Mouse (Mus musculus) adipose tissue, adult 10 weeks (tissue): ENCODE results near the gene Gm4513. TPM values are rescaled to one million over a fixed set of nuclear protein-coding genes. Genes with fewer than 3 reads are reported as not detected.

Experiments used
- polyA plus RNA-seq: library from polyadenylated mRNA; stranded (reverse); fragments of 350-450 nt; fragmentation: Illumina TruSeq; extraction: RNeasy Lipid Tissue Mini Kit (QIAGEN cat#74804); gene quantifications from one replicate; pipeline ENCODE4 v1.2.3, GENCODE M21; 2014; ENCODE audit warnings: low read depth, low replicate concordance

Gm4513 gene
- polyA plus RNA-seq: not detected

DNA sequence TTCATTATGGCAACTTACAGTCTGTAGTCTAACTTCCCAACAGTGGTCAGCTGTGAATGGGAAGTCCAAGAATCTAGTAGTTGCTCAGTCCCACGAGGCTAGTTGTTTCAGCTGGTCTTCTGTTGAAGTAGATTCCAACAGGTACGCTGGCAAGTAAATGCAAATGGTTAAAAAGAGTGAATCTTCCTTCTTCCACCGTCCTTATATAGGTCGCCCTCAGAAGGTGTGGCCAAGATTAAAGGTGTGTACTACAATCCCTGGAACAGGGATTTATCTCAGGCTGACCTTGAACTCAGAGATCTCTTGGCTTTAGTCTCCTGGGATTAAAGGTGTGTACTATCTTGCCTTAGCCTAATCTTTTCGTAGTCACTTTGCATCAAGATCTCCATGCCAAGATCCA lies at the start of gene Gm4513:
Gm4513 (minus strand) TSS at position 101 of the 400 bp plus-strand sequence.

DNA sequence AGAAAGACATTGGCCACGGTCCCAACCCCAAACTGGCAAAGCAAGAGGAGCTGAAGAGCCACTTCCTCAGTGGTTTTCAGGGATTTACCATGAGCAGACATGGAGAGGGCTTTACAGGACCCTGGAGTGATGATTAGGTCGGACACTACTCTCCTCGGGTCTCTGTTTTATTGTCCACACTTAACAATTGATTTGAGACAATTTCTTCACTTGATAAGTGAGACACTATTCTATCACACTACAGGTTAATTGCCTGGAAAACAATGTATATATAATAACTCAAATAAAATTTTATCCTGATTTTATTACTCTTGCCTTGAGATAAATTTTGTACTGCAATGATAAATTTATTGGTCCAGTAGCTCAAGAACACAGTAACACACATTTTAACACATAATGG lies 22.7 kb downstream of the Gm4513 start, which contains the start of gene Gm4141:
Gm4141 (minus strand) TSS at position 101 of the 400 bp plus-strand sequence.

DNA sequence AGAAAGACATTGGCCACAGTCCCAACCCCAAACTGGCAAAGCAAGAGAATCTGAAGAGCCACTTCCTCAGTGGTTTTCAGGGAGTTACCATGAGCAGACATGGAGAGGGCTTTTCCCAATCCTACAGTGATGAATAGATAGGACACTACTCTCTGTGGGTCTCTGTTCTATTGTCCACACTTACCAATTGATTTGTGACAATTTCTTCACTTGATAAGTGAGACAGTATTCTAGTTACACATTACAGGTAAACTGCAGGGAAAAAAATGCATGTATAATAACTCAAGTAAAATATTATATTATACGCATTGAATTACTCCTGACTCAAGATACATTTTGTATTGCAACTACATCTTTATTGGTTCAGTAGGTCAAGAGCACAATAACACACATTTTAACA lies 53.2 kb downstream of the Gm4513 start, which contains the start of gene Gm5726:
Gm5726 (minus strand) TSS at position 101 of the 400 bp plus-strand sequence.

Other genes starting within 250 kb of the Gm4513 start
- not detected for gene Gm5728, start 223.6 kb downstream of the Gm4513 start, polyA plus RNA-seq
- gene Vmn1r100, start 181.1 kb downstream of the Gm4513 start, polyA plus RNA-seq: not detected
- not detected for gene Vmn1r101, start 156.4 kb downstream of the Gm4513 start, polyA plus RNA-seq
- not detected for gene Gm10670, start 124.1 kb downstream of the Gm4513 start, polyA plus RNA-seq
- gene Vmn1r103, start 88.5 kb downstream of the Gm4513 start, polyA plus RNA-seq: not detected
- not detected for gene Vmn1r104, start 65.2 kb downstream of the Gm4513 start, polyA plus RNA-seq
- not detected for gene Gm5726, start 53.3 kb downstream of the Gm4513 start, polyA plus RNA-seq
- not detected for gene Gm4141, start 22.8 kb downstream of the Gm4513 start, polyA plus RNA-seq
- gene Vmn1r107, start 69.9 kb upstream of the Gm4513 start, polyA plus RNA-seq: not detected
- not detected for gene Vmn1r111, start 104.2 kb upstream of the Gm4513 start, polyA plus RNA-seq
- not detected for gene Gm10668, start 131.6 kb upstream of the Gm4513 start, polyA plus RNA-seq
- not detected for gene Vmn1r112, start 172.2 kb upstream of the Gm4513 start, polyA plus RNA-seq
- not detected for gene Vmn1r113, start 188.3 kb upstream of the Gm4513 start, polyA plus RNA-seq
- gene Vmn1r114, start 213.2 kb upstream of the Gm4513 start, polyA plus RNA-seq: not detected
- gene Vmn1r115, start 246.0 kb upstream of the Gm4513 start, polyA plus RNA-seq: not detected